Mouse (Mus musculus) T-cell, adult 2 months (primary cell): ENCODE results near the gene Il1f9.
"Not testable (repeated sequence)": the region's sequence is repeated elsewhere in the genome, so short reads cannot be mapped to it uniquely, and the experiment has no call there.

ENCODE experiments used
- DNase-seq: peaks from one replicate; pipeline ENCODE4 v3.0.0; 2022; ENCODE audit warnings: low spot score

Gene Il1f9

GRCm38 (mm10) chr2:24186176-24186575, at the start of gene Il1f9:
Gene Il1f9 (plus strand): TSS chr2:24186476.
- DNase-seq, result no peak

DNA sequence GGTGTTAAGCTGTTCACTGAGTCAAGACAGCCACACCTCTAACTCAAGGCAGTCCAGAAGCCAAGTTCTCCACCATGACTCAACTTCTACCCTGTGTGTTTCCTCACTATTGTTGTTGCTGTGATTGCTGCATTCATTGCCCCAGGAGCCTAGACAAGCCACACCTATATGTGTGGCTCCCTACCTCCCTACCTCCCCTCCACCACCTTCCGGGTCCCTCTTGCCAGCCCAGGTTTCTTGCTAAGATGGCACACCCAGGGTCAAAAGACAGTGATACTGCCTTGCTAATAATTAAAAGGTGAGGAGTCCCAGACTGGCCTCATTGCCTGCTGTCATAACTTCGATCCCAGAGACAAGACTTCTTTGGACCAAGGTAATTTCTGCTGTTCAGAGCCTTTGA, 33.4 kb upstream of the Il1f9 start, which contains the start of gene Il1f8:
Gene Il1f8, plus strand, starts transcription at position 301 of the 400 bp plus-strand sequence.
- DNase-seq, result no peak

DNA sequence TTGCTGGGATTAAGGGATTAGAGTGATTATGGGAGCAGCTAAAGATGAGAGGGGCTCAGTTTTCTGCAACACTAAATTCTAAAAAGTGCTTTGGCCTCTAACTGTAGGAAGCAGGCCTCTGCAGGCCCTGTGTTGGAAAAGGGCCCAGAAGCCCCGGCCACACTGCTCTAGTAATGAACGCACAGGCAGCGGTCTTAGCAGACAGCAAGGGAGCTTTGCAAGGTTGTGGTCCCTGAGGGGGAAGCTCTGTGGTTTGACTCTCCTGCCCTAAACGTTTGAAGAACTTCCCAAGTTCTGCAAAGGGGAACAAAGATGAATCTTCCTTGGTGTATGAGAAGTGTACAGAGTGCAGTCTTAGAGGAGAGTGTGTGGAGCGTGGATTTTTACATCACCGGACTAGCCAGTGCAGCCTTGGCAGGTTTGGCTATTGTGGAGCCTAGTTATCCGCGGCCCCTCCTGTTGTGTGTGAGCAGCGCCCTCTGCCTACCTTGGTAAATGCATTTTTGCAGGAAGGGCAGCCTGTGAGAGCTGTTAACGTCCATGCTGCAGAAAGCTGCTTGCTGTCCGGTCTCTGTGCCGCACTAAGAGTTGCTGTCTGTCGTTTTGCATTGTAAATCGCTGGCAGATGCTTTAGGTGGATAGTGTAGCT, 4.5 kb upstream of the Il1f9 start:
- DNase-seq, result not testable (repeated sequence)

DNA sequence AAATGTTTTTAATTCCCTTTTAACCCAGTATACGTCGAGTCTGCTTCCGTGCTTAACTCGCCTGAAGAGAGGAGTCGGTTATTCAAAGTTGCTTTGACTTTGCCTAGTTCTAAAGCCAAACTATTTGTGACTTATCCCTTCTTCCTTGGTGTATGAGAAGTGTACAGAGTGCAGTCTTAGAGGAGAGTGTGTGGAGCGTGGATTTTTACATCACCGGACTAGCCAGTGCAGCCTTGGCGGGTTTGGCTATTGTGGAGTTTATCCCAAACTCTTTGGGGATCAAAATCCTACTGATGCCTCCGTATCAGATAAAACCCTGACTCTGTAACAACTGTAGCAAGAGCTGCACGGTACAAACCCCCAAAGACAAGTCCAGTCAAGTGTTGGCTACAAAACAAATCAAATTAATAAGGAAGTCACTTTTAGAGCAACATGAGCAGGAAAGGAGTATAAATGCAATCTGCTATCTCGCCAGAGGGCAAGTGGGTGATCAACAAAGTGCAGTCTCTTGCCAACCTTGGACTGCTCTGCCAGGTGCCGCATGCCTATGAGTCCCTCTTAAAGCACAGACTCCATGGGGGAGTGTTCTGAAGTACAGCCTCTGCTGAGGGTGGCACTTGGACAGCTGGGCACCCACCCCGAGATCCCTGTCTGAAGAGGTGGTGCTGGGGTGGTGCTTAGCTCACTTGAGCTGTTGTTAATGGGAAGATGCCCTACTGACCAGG, 3.7 kb upstream of the Il1f9 start:
- DNase-seq, result not testable (repeated sequence)

- DNase-seq, result not testable (repeated sequence)
These were observed 2.2 kb upstream of the Il1f9 start for GRCm38 (mm10) chr2:24184092-24184491.

DNA sequence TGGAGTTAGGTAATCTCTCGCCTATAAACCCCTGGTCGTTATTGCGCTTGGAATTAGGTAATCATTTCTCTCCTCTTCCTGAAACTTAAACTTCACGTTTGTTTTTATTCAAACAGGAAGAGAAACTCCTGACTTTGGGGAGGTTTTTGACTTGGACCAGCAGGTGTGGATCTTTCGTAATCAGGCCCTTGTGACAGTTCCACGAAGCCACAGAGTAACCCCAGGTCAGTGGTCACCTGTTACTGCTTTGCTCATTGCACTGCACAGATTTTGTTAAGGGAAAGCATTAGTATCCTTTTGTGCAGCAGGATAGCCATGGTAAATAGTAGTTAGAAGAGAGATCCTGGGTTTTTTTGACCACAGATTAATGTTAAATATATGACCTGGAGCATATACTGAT, 1.3 kb downstream of the Il1f9 start:
- DNase-seq, result no peak

DNA sequence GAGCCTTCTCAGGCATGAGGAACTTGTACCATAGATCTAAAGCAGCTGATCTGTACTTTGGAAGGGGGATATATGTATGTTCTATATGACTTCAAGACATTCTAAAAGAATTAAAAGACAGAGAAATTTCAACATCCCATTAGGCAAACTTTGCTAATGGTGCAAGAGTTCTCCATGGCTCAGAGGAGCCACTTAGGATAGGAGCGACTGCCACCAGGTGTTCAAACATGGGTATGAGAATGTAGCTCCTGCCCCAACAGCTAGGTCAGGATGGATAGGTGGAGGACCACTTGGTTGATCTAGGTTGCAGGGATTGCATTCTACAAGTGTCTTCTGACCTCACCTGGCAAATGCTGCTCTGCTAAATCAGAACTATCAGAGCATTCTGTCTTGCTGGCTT, 1.9 kb downstream of the Il1f9 start:
- no peak for DNase-seq

DNA sequence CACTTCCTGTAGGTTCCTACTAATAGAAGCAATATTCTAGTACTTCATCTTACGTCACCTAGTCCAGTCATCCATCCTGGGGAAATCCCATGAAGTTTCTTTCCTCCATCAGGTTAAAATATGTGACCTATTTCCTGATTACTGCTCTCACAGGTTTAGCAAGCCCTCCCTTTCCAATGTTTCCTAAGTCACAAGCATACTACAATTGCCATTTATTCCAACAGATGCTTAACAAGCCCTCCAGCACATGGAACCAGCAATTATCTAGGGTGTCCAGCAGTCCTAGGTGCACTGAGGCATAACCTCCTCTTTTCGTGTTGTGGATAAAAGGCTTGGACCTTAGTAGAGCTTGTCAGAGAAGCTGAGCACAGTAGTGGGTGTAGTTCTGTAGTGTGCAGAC, 28.8 kb downstream of the Il1f9 start, which contains the start of gene Il1f6:
Gene Il1f6, plus strand, starts transcription at position 301 of the 400 bp plus-strand sequence.
- no peak for DNase-seq

- no peak for DNase-seq
These were observed 40.9 kb downstream of the Il1f9 start for GRCm38 (mm10) chr2:24227191-24227590.
